Mouse (Mus musculus): ENCODE data around the gene Bcam. TPM values are rescaled to one million over a fixed set of nuclear protein-coding genes. Genes with fewer than 3 reads are reported as not detected.

Gene Bcam
- polyA plus RNA-seq, 1 experiment from 2014 or later: 6.8 TPM

GRCm38 (mm10) chr7:19782645-19783044 lies 11.8 kb upstream of the Bcam start:
- Histone ChIP-seq H3K27ac (replicated peaks) (no peak overlapping the region), H3K4me2 (replicated peaks) (no peak overlapping the region), H3K36me3 (no peaks in the 10 kb centered on the region), H3K4me1 (no peaks in the 10 kb centered on the region), H3K27me3 (no peaks in the 10 kb centered on the region), H3K9ac (replicated peaks) (no peak overlapping the region), H3K9me3 (no peaks in the 10 kb centered on the region), H3K4me3 (no peak overlapping the region)
- 92% methylated on average over 4 of the region's 4 CpGs for WGBS
- ATAC-seq (replicated peaks): no peak

GRCm38 (mm10) chr7:19781741-19782140 lies 10.9 kb upstream of the Bcam start:
- Histone ChIP-seq H3K9ac (replicated peaks) (no peak overlapping the region), H3K4me2 (replicated peaks) (no peak overlapping the region), H3K27me3 (no peaks in the 10 kb centered on the region), H3K4me3 (no peak overlapping the region), H3K9me3 (no peaks in the 10 kb centered on the region), H3K4me1 (no peaks in the 10 kb centered on the region), H3K27ac (replicated peaks) (no peak overlapping the region), H3K36me3 (no peaks in the 10 kb centered on the region)
- 94% methylated on average over 7 of the region's 7 CpGs for WGBS
- no peak for ATAC-seq (replicated peaks)

- 88% methylated on average over 4 of the region's 4 CpGs for WGBS
- H3K4me2 ChIP-seq (replicated peaks): no peak overlapping the region
- no peaks in the 10 kb centered on the region for H3K27me3 ChIP-seq
- no peak overlapping the region for H3K4me3 ChIP-seq
- no peaks in the 10 kb centered on the region for H3K9me3 ChIP-seq
- ATAC-seq (replicated peaks): no peak
- no peaks in the 10 kb centered on the region for H3K4me1 ChIP-seq
- no peak overlapping the region for H3K27ac ChIP-seq (replicated peaks)
- no peak overlapping the region for H3K9ac ChIP-seq (replicated peaks)
- no peaks in the 10 kb centered on the region for H3K36me3 ChIP-seq
Observed at GRCm38 (mm10) chr7:19779903-19780302, 9.1 kb upstream of the Bcam start.

GRCm38 (mm10) chr7:19778645-19779044 lies 7.8 kb upstream of the Bcam start:
- no peak overlapping the region for H3K4me2 ChIP-seq (replicated peaks)
- 89% methylated on average over 8 of the region's 8 CpGs for WGBS
- no peak for ATAC-seq (replicated peaks)
- H3K36me3 ChIP-seq: no peaks in the 10 kb centered on the region
- H3K27ac ChIP-seq (replicated peaks): no peak overlapping the region
- H3K4me1 ChIP-seq: no peaks in the 10 kb centered on the region
- H3K27me3 ChIP-seq: no peaks in the 10 kb centered on the region
- H3K4me3 ChIP-seq: no peak overlapping the region
- no peaks in the 10 kb centered on the region for H3K9me3 ChIP-seq
- H3K9ac ChIP-seq (replicated peaks): no peak overlapping the region

GRCm38 (mm10) chr7:19777049-19777723 lies 6.4 kb upstream of the Bcam start:
- Histone ChIP-seq H3K9ac (replicated peaks) (no peak overlapping the region), H3K4me2 (replicated peaks) (no peak overlapping the region), H3K4me1 (no peaks in the 10 kb centered on the region), H3K9me3 (no peaks in the 10 kb centered on the region), H3K4me3 (no peak overlapping the region), H3K27ac (replicated peaks) (no peak overlapping the region), H3K27me3 (no peaks in the 10 kb centered on the region), H3K36me3 (no peaks in the 10 kb centered on the region)
- 87% methylated on average over 11 of the region's 11 CpGs for WGBS
- ATAC-seq (replicated peaks): no peak

- Histone ChIP-seq H3K9me3 (no peaks in the 10 kb centered on the region), H3K4me2 (replicated peaks) (no peak overlapping the region), H3K36me3 (no peaks in the 10 kb centered on the region), H3K4me1 (peaks cover 16% of the 10 kb centered on the region), H3K27me3 (peaks cover 24% of the 10 kb centered on the region), H3K27ac (replicated peaks) (no peak overlapping the region), H3K4me3 (no peak overlapping the region), H3K9ac (replicated peaks) (no peak overlapping the region)
- 63% methylated on average over 4 of the region's 4 CpGs for WGBS
- no peak for ATAC-seq (replicated peaks)
Observed at GRCm38 (mm10) chr7:19771682-19772081, 866 bp upstream of the Bcam start.

- Histone ChIP-seq H3K9me3 (no peaks in the 10 kb centered on the region), H3K9ac (replicated peaks) (peak overlapping the region; percentile 39), H3K27me3 (peaks cover 24% of the 10 kb centered on the region), H3K27ac (replicated peaks) (no peak overlapping the region), H3K4me1 (peaks cover 16% of the 10 kb centered on the region), H3K4me2 (replicated peaks) (peak overlapping the region; percentile 56), H3K4me3 (peak overlapping the region; percentile 35), H3K36me3 (no peaks in the 10 kb centered on the region)
- whole genome bisulfite sequencing: under 1% methylated on average over 28 of the region's 28 CpGs
- ATAC-seq (replicated peaks): peak; percentile 74
Observed at GRCm38 (mm10) chr7:19770375-19770754, 451 bp downstream of the Bcam start.

- Histone ChIP-seq H3K9me3 (no peaks in the 10 kb centered on the region), H3K9ac (replicated peaks) (peak overlapping the region; percentile 39), H3K4me3 (peak overlapping the region; percentile 35), H3K27me3 (peaks cover 24% of the 10 kb centered on the region), H3K4me2 (replicated peaks) (peak overlapping the region; percentile 56), H3K4me1 (peaks cover 16% of the 10 kb centered on the region), H3K27ac (replicated peaks) (no peak overlapping the region), H3K36me3 (no peaks in the 10 kb centered on the region)
- ATAC-seq (replicated peaks): 0 out of 2 replicates have a peak, but pooled peaks have one; percentile 23
- WGBS: 10% methylated on average over 16 of the region's 16 CpGs
Observed at GRCm38 (mm10) chr7:19769434-19770374, 1.1 kb downstream of the Bcam start.

GRCm38 (mm10) chr7:19769001-19769400 lies 1.8 kb downstream of the Bcam start:
- H3K27me3 ChIP-seq: peaks cover 24% of the 10 kb centered on the region
- H3K4me2 ChIP-seq (replicated peaks): no peak overlapping the region
- no peak overlapping the region for H3K9ac ChIP-seq (replicated peaks)
- peaks cover 16% of the 10 kb centered on the region for H3K4me1 ChIP-seq
- no peaks in the 10 kb centered on the region for H3K36me3 ChIP-seq
- no peak overlapping the region for H3K27ac ChIP-seq (replicated peaks)
- 44% methylated on average over 4 of the region's 4 CpGs for WGBS
- no peak overlapping the region for H3K4me3 ChIP-seq
- ATAC-seq (replicated peaks): no peak
- no peaks in the 10 kb centered on the region for H3K9me3 ChIP-seq

GRCm38 (mm10) chr7:19768251-19768650 lies 2.6 kb downstream of the Bcam start:
- no peak overlapping the region for H3K4me2 ChIP-seq (replicated peaks)
- no peak overlapping the region for H3K27ac ChIP-seq (replicated peaks)
- no peak for ATAC-seq (replicated peaks)
- no peak overlapping the region for H3K4me3 ChIP-seq
- H3K4me1 ChIP-seq: peaks cover 16% of the 10 kb centered on the region
- no peaks in the 10 kb centered on the region for H3K9me3 ChIP-seq
- 69% methylated on average over 14 of the region's 14 CpGs for WGBS
- no peak overlapping the region for H3K9ac ChIP-seq (replicated peaks)
- H3K27me3 ChIP-seq: peaks cover 24% of the 10 kb centered on the region
- no peaks in the 10 kb centered on the region for H3K36me3 ChIP-seq

- Histone ChIP-seq H3K4me3 (no peak overlapping the region), H3K9me3 (no peaks in the 10 kb centered on the region), H3K9ac (replicated peaks) (no peak overlapping the region), H3K27ac (replicated peaks) (no peak overlapping the region), H3K4me2 (replicated peaks) (no peak overlapping the region), H3K4me1 (peaks cover 2% of the 10 kb centered on the region; the same call in 1 of the 2 replicates), H3K36me3 (no peaks in the 10 kb centered on the region), H3K27me3 (peaks cover 12% of the 10 kb centered on the region)
- 91% methylated on average over 9 of the region's 9 CpGs for WGBS
- no peak for ATAC-seq (replicated peaks)
Observed at GRCm38 (mm10) chr7:19764581-19764980, 6.2 kb downstream of the Bcam start.

- no peaks in the 10 kb centered on the region for H3K36me3 ChIP-seq
- no peak overlapping the region for H3K27ac ChIP-seq (replicated peaks)
- no peak overlapping the region for H3K4me2 ChIP-seq (replicated peaks)
- H3K4me1 ChIP-seq: no peaks in the 10 kb centered on the region
- 90% methylated on average over 13 of the region's 13 CpGs for WGBS
- no peak overlapping the region for H3K4me3 ChIP-seq
- H3K27me3 ChIP-seq: peaks cover 5% of the 10 kb centered on the region
- H3K9ac ChIP-seq (replicated peaks): no peak overlapping the region
- ATAC-seq (replicated peaks): no peak
- no peaks in the 10 kb centered on the region for H3K9me3 ChIP-seq
Observed at GRCm38 (mm10) chr7:19763829-19764477, 6.9 kb downstream of the Bcam start.
